Mouse (Mus musculus) T-helper 1 cell (primary cell): ENCODE measurements around the gene Pak2.

Experiments used
- in situ Hi-C: fragments of 300-600 bp; cut with MboI, MseI; formaldehyde crosslinking; loops from one replicate; pipeline ENCODE4 v1.15.1; 2025; ENCODE audit warnings: high pct_unique_total_duplicates

Pak2 gene

DNA sequence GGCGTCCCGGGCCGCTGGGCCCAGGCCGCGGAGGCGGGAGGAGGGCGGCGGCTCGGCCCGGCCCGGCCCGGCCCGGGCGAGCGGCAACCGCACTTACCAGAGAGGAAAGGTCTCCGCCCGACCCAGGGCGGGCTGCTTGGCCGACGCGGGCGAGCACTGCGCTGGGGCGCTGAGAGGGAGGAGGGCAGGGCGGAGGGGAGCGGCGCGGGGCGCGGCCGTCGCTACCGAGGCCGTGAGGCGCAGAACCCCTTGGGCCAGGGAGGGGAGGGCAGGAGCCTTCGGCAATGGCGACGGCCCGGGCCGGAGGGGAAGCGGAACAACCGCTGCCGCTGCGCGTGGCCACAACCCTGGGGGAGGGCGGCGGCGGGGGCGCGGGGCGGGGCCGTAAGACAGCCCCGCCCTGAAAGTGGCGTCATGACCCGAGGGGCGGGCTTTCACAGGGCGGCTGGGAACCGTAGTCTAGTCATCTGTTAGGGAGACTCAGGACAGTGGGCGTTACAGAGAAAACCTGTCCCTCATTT, at the start of gene Pak2:
Gene Pak2 (minus strand): TSS at position 352 of the 521 bp plus-strand sequence.
- in situ Hi-C loops, result no loop called here

DNA sequence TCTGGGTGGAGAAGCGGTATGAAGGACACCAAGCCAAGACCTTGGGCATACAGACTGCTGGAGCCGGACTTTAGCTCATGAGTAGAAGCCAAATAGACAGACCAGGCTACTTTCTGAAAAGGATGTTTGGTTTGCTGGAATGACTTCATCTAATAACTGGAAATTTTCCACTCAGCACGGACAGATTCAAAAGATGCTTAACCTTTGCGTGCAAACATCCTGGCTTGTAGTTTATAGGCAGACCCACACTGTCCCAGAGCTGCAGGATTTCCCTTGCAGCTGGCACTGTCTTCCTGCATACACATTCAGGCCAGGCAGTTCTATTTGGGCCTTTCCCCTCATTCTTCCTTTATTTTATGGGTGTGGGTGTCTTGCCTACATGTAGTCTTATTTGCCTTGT, 47.9 kb upstream of the Pak2 start:
- in situ Hi-C loops, result loop anchor here (5.0 kb wide), 1 partner anchor 35 kb away; no protein-coding TSS in a partner anchor

DNA sequence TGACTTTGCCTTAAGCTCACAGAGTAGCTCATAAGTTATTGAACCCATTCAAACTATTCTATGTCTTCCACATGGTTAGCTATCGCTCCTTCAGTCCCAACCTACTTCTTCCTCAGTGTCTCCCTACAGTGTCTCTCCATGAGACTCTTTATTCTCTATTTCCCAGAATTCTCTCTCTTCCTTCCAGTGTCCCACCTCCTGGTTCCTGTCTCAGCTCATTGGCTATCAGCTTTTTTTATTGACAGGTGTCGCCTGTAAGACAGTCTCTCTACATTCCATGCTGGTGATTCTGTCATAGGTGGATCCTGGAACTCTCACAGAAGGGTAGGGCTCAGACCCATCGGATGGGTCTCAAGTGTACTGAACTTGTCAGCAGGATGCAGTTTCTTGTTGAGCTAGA, 46.2 kb upstream of the Pak2 start:
- in situ Hi-C loops, result loop anchor here (5.0 kb wide), 1 partner anchor 37 kb away; no protein-coding TSS in a partner anchor

DNA sequence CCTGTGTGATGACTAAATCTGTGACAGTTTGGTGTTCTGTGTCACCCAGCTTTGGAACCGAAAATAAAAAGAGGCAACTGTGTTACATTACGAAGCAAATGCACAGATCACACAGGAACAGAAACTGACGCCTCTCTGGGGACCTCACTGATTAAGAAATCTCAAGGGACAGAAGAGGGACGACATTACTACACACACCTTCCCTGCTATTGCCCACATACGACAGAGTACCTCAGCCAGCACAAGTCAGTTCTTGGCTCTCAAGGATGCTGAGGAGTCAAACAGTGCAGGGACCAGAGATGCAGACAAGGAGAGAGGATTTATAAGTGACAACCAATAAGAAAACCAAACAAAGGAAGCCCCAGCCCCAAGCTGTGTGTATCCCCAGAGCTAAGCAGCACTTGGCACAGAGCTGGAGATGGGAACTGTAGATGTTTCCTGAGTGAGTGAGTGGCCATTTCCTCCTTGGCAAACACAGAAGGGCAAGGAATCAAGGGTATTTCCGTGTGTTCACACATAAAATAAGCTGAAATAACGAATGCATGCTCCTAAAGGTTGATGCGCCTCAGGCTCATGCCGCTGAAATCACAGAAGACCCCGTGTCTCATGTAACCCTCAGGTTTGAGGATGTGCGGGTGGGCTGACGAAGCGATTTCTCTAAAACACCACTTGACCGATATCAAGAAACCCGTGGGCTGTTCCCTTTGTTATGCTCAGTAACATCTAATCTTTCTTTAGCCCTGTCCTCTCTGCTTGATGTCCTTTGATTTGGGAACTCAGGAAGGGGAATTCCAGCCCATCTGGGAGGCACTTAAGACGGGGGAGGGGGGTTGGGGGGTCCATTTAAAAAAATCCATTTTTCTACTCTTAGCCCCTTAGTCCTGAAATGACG, 45.5 kb upstream of the Pak2 start:
- in situ Hi-C loops, result loop anchor here (5.0 kb wide), 1 partner anchor 38 kb away; no protein-coding TSS in a partner anchor

DNA sequence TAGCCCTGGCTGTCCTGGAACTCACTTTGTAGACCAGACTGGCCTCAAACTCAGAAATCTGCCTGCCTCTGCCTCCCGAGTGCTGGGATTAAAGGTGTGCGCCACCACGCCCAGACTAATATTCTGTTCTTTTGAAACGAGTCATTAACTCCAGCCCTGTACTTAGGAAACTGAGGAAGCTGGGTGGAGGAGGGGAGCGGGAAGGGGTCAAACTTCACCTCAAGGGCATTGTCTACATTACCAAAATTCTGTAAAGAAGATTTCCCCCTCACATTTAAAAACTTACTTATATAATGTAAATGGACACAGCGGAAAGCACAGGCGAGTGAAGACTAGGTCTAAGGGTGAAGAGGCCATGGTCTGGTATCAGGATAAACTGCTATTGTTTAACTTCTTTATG, 44.9 kb upstream of the Pak2 start:
- in situ Hi-C loops, result no loop called here

DNA sequence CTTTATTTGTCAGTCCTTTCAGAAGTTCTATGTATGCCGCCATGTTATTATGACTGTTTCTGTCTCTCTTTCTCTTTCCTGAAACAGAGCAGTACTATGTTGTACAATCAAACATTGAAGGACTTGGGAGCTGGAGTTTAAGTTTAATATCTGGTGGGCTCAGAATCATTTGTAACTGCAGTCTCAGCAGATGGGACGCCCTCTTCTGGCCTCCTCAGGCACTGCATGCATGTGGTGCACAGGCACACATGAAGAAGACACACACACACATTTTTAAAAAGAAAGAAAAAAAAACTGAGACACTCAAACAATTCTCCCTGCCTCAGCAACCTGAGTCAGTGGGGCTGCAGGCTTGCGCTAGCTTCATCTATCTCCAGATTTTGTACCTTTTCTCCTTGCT, 41.3 kb upstream of the Pak2 start:
- in situ Hi-C loops, result no loop called here

DNA sequence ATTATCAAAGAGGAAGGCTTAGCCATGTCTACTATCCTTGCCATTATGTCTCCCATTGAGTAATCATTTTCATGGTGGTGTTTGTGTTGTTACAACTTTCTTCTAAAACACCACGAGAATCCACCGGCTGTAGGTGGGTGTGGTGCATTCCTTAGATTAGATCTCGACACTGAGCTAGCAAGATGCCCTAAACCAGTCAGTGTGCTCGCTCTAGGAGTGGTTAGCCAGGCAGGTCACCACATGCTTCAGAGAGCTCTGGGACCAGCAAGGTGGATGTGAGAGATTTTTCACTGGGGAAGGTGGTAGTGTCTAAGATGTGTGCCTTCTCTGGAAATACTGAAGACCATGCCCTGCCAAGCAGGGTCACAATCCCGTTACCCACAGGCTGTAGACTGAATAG, 37.0 kb upstream of the Pak2 start:
- in situ Hi-C loops, result no loop called here

DNA sequence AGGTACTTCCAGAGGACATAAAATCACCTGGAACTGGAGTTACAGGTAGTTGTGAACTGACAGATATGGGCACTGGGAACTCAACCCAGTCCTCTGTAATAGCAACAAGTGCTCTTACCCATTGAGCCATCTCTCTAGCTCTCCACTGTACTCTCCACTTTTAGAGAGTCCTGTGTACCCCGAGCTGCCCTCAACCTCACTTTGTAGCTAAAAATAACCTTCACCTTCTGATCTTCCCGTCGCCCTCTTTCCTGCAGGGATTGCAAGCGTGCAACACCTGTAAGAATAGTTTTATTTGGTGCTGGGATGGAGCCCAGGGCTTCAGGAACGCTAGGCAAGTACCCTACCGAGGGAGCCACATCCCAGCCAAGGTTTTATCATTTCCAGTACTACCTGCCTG, 36.6 kb upstream of the Pak2 start:
- in situ Hi-C loops, result no loop called here

DNA sequence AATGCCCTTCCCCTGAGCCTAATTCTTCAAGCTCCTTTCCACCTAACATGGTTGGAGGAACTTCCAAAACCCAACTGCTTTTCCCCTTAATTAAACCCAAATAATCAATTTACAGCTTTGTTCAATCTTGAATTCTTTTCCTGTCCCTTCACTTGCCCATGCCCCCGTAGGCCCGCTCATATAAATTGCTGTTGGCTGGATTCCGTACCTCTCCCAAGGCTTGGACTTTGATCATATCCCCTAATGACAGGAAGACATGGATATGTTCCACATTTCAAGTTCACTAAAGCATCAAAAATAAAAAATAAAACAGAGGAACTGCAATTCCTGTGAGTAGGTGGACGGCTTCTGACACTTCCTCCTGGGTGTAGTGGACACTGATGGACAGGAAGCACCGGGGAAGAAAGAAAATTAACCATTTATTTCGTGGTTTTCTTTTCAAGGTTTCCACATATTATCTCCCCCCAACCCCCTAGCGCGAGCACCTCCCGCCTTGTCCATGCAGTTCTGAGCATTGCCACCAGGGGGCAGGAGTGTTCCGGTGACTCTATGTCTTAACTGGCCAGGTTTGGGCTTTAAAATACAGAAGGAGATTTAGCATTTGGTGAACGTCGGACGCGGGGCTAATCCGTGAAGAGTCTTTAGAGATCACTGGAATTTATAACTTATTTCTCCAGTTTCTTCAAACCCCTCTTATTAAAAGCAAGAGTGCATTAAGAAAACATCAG, 36.0 kb upstream of the Pak2 start:
- in situ Hi-C loops, result loop anchor here (5.0 kb wide), 1 partner anchor 87 kb away; no protein-coding TSS in a partner anchor

DNA sequence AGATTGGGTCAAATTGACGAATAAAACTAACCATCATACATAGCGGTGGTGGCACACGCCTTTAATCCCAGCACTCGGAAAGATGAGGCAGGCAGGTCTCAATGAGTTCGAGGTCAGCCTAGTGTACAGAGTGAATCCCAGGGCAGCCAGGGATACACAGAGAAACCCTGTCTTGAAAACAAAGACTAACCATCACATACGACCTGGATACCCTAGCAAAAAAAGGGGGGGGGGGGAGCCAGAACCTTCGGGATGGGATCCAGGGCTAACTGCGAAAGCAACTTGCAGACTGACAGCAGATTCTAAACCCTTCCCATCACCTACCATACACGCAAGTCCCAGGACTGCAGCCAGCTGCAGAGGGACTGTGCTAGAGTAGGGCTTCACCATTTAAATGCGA, 35.3 kb upstream of the Pak2 start:
- in situ Hi-C loops, result loop anchor here (5.0 kb wide), 1 partner anchor 88 kb away; no protein-coding TSS in a partner anchor

DNA sequence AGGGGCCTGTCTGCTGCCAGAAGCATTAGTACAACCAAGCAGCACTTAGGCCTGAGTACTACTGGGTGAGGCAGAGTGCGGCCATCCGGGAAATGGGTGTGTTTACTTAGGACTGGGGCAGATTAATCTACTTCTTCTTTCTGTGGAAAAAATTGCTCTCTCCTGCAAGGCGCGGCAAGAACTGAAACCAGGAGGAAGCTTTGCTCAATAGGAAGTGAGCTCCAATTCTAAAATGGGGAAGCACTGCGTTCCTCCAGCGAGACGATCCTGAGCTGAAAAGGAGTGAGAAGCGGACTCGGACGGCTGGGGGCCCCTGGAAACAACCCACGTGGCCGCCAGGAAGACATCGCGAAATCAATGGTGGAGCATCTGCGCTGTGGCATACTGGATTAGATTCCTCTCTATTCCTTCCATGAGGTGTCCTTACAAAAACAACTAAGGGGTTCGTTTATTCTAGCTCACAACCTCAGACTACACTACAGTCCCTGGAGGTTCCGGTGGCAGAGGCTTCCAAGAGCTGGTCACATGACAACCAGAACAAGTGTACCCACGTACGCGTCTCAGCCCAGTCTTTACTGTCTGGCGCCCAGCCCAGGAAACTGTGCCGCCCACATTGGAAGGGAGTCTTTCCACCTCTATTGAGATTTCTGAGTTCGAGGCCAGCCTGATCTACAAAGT, 34.5 kb upstream of the Pak2 start:
- in situ Hi-C loops, result loop anchor here (5.0 kb wide), 1 partner anchor 89 kb away; no protein-coding TSS in a partner anchor

DNA sequence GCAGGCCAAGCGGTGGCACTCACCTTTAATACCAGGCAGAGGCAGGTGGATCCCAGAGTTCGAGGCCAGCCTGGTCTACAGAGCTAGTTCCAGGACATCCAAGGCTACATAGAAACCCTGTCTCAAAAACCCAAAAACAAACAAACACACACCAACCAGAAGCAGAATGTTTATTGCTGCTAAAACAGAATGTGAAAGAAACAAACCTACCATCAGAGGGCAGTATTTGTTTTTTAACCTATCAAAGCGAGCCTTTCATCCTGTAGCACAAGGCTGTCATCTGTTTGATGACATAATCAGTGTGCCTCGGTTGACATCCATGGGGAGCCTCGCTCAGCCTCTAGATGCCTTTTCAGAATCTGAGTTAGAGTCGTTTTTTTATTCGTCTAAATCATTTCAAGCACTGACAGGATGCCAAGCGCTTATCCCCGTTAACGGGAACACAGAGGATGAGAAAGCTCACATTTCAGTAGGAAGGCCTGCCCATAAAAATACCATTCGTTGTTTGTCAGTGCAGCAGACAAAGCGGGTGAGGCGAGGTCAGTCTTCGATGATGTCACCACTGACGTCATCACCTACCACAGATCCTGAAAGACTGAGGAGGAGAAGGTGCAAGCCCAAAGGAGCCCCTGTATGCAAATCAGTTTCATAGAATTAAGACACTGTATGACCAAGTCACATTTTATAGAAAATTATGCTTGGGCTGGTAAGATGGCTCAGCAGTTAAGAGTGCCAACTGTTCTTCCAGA, 32.0 kb upstream of the Pak2 start:
- in situ Hi-C loops, result loop anchor here (5.0 kb wide), 1 partner anchor 91 kb away; no protein-coding TSS in a partner anchor

DNA sequence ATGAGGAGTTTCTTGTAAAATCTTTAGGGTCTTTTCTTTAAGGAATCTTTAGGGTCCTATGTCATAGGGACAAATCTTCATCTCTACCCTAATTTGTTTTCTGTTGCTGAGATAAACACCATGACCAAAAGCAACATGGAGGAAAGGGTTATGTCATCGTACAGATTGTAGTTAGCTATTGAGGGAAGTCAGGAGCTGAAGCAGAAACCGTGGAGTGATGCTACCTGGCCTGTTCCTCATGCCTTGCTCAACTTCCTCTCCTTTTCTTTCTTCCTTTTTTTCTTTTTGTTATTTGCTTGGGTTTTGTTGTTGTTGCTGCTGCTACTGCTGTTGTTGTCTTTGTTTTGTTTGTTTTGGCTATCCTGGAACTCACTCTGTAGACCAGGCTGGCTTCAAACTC, 29.4 kb upstream of the Pak2 start:
- in situ Hi-C loops, result no loop called here

DNA sequence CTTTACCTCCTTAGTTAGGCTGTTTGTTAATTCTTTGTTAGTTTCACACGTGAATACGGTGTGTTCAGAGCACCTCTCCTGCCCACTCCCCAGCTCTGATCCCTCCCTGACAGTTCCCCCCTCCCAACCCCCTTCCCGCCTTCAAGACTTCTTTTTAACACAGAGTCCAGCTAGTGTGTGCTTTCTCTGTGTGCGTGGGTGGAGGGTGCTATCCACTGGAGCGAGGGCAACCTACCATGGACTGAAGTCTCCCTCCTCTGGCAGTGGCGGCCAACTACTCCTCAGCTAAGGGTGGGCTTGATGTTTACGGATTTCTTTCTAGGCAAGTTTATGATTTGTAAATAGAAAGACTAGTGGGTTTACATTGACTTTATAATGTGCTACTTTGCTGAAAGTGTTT, 29.0 kb upstream of the Pak2 start:
- in situ Hi-C loops, result no loop called here

DNA sequence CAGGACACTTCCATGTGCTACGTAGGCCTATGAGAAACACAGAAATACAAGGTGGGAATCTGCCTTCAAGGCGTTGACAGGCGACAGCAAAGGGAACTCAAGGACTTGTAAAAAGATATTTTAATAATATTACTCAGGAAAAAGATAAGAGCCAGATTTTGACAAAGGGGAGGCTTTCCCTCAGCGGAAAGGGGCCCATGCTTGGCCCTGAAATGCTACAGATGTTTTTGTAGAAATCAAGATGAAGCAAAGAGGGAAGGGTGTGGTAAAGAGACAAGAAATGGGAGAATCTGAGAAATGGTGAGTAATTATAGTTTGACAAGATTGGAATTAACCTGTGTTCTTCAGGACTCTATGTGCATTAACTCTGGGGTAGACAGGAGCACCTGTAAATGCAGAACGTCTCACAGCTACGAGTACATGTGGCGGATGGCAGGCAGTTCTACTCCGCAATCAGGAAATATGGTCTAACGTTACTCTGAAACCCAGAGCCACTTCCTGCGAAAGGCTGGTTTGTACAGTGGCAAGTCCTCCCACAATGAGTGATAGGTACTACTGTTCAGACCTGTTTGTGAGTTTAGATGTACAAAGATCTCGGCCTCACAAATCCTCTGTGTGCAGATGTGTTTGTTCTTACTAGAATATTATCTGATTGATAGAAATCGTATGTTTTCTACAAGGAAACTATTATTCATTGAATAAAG, 28.4 kb upstream of the Pak2 start:
- in situ Hi-C loops, result no loop called here

DNA sequence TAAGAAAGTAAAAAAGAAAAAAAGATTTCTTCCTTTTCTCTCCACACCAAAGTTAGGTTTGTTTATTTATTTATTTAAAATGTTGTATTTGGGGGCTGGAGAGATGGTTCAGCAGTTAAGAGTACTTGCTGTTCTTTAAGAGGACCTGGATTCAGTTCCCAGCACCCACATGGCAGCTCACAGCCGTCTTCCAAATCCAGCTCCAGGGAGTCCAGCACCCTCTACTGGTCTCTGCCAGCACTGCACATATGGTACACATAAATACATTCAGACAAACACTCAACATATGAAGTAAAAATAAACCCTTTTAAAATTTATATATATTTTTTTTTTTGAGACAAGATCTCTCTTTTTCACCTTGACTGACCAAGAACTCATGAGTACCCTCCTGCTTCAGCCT, 26.6 kb upstream of the Pak2 start:
- in situ Hi-C loops, result no loop called here

DNA sequence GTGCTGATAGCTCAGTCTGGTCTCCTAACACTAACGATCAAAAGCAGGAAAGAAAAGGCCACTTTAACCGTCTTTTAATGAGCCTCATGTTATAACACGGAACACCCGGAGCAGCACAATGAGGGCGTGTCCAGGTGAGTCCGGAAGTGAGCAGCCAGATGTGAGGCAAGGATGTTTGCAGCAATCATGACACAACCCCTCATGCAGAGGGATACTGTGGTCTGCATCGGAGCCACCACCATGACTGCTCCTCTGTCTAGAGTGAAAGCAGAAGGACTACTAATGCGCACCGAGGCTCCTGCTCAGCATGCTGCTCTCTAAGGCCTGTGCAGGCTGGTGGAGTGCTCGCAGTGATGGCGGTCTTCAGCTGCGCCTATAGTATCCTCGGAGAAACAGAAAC, 23.2 kb upstream of the Pak2 start:
- in situ Hi-C loops, result no loop called here

DNA sequence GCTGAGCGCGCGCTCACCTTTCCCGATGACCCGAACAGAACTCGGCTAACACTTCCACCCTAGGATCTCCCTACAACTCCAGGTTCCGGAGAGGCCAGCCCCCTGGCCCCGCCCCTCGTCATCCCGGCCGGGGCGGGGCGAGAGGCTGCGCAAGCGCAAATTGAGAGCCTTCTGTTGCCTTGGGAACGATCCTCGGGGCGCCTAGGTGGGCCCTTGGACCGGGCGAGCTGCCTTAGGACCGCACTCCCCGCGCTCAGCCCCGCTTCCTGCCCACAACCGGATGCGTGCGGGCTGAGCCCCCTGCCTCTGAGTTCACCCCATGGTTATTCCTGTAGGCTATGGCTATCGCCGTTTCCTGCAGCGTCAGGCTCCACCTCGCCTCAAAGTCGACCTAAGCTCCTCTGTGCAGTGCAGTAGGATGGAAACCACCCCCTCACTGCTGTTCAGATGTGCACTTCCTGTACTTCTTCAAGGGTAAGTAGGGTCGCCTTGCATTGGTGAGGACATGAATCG, 20.6 kb upstream of the Pak2 start, which contains the start of the genes Pigx and Cep19:
Gene Pigx (minus strand): TSS at position 103 of the 513 bp plus-strand sequence.
Gene Cep19 (plus strand): TSS at position 163 of the 513 bp plus-strand sequence.
- in situ Hi-C loops, result no loop called here

DNA sequence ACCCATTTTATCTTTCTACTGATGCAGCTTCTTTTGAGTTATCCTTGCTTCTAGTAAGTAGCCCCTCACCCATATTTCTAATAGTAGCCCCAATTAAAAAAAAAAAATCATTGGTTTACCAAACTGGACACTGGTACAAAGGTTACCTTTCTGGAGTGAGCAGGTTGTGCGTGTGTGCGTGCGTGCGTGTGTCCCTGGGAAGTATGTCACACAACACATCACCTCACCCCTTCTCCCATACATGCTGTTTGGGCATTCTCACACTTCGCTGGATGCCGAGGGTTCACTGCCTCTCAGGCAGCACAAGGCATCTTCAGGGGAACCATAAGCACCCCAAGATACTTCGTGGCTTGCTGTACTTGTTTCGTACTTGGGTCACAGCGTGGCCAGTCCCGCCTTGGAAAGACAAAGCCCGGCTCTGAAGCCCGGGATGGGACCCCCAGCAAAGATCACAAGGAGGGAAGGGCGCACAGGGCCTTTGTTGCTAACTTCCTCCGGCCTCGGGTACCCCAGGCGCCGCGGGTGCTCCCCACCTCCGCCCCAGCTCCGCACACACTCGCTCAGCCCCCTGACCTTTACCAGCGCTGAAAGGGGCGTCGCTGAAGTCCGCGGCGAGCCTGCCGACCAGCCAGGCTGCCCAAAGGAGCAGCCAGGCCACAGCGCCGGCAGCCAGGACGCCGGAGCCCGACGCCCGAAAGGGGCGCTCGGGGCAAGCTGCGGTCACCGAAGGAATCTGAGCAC, 19.9 kb upstream of the Pak2 start:
- in situ Hi-C loops, result no loop called here
